Mouse (Mus musculus): Measurements from ENCODE around the gene Frmpd3. TPM values are rescaled to one million over a fixed set of nuclear protein-coding genes. Genes with fewer than 3 reads are reported as not detected.
"Not testable (repeated sequence)": the region's sequence is repeated elsewhere in the genome, so short reads cannot be mapped to it uniquely, and the experiment has no call there.

Gene Frmpd3
- polyA plus RNA-seq (2015; fragmentation: Nextera tagmentation; extraction: Ambion mirVana) = not detected in 2 replicates

GRCm38 (mm10) chrX:140341656-140342392, at the start of gene Frmpd3:
Frmpd3 (plus strand) TSS chrX:140342263.
- Histone ChIP-seq H3K9me3 (replicated peaks) (no peaks in the 10 kb centered on the region), H3K9ac (no peak within 1 kb of the TSS), H3K36me3 (replicated peaks) (no peaks in the 10 kb centered on the region), H3K27me3 (peaks cover 55% of the 10 kb centered on the region), H3K4me3 (replicated peaks) (no peak within 1 kb of the TSS), H3K4me1 (replicated peaks) (no peaks in the 10 kb centered on the region), H3K27ac (replicated peaks) (no peak within 1 kb of the TSS), H3K4me2 (no peak within 1 kb of the TSS)
- 26% methylated on average over 23 of the region's 24 CpGs for WGBS (ENCODE audit: insufficient replicate concordance)
- ATAC-seq (ENCODE audit: insufficient read depth) = no peak

GRCm38 (mm10) chrX:140303731-140304130, 38.3 kb upstream of the Frmpd3 start:
- 54% methylated on average over 4 of the region's 4 CpGs for WGBS (ENCODE audit: insufficient replicate concordance)
- no peaks in the 10 kb centered on the region for H3K36me3 ChIP-seq (replicated peaks)
- H3K4me3 ChIP-seq (replicated peaks) = no peak overlapping the region
- H3K9me3 ChIP-seq (replicated peaks) = no peaks in the 10 kb centered on the region
- no peaks in the 10 kb centered on the region for H3K4me1 ChIP-seq (replicated peaks)
- ATAC-seq (ENCODE audit: insufficient read depth) = no peak
- no peak overlapping the region for H3K27ac ChIP-seq (replicated peaks)
- H3K9ac ChIP-seq = no peak overlapping the region
- H3K4me2 ChIP-seq = no peak overlapping the region
- peaks cover 4% of the 10 kb centered on the region; the same call in 1 of the 2 replicates for H3K27me3 ChIP-seq

- H3K9me3 ChIP-seq (replicated peaks) = no peaks in the 10 kb centered on the region
- no peak overlapping the region for H3K9ac ChIP-seq
- 55% methylated on average over 7 of the region's 7 CpGs for whole genome bisulfite sequencing (ENCODE audit: insufficient replicate concordance)
- no peak for ATAC-seq (ENCODE audit: insufficient read depth)
- no peak overlapping the region for H3K27ac ChIP-seq (replicated peaks)
- no peaks in the 10 kb centered on the region for H3K36me3 ChIP-seq (replicated peaks)
- H3K4me3 ChIP-seq (replicated peaks) = no peak overlapping the region
- no peaks in the 10 kb centered on the region for H3K4me1 ChIP-seq (replicated peaks)
- H3K4me2 ChIP-seq = no peak overlapping the region
- H3K27me3 ChIP-seq = peaks cover 4% of the 10 kb centered on the region; the same call in 1 of the 2 replicates
Measured at GRCm38 (mm10) chrX:140305652-140306051, 36.4 kb upstream of the Frmpd3 start.

GRCm38 (mm10) chrX:140317931-140318330, 24.1 kb upstream of the Frmpd3 start:
- Histone ChIP-seq H3K27ac (replicated peaks) (no peak overlapping the region), H3K4me3 (replicated peaks) (no peak overlapping the region), H3K9me3 (replicated peaks) (no peaks in the 10 kb centered on the region), H3K4me1 (replicated peaks) (no peaks in the 10 kb centered on the region), H3K36me3 (replicated peaks) (no peaks in the 10 kb centered on the region), H3K27me3 (no peaks in the 10 kb centered on the region; the same call in 1 of the 2 replicates), H3K9ac (no peak overlapping the region), H3K4me2 (no peak overlapping the region)
- ATAC-seq (ENCODE audit: insufficient read depth) = no peak
- WGBS (ENCODE audit: insufficient replicate concordance) = 59% methylated on average over 4 of the region's 4 CpGs

- no peak overlapping the region for H3K9ac ChIP-seq
- no peaks in the 10 kb centered on the region for H3K9me3 ChIP-seq (replicated peaks)
- no peaks in the 10 kb centered on the region for H3K4me1 ChIP-seq (replicated peaks)
- WGBS (ENCODE audit: insufficient replicate concordance) = 68% methylated on average over 6 of the region's 6 CpGs
- ATAC-seq (ENCODE audit: insufficient read depth) = no peak
- no peak overlapping the region for H3K4me2 ChIP-seq
- H3K27me3 ChIP-seq = no peaks in the 10 kb centered on the region; the same call in 1 of the 2 replicates
- no peak overlapping the region for H3K4me3 ChIP-seq (replicated peaks)
- no peak overlapping the region for H3K27ac ChIP-seq (replicated peaks)
- H3K36me3 ChIP-seq (replicated peaks) = no peaks in the 10 kb centered on the region
Measured at GRCm38 (mm10) chrX:140319131-140319530, 22.9 kb upstream of the Frmpd3 start.

GRCm38 (mm10) chrX:140320671-140321070, 21.4 kb upstream of the Frmpd3 start:
- not testable (repeated sequence) for H3K4me2 ChIP-seq; H3K4me1 ChIP-seq (replicated peaks); H3K27ac ChIP-seq (replicated peaks); H3K4me3 ChIP-seq (replicated peaks); H3K9me3 ChIP-seq (replicated peaks); ATAC-seq (ENCODE audit: insufficient read depth); H3K36me3 ChIP-seq (replicated peaks); H3K9ac ChIP-seq; H3K27me3 ChIP-seq
- WGBS (ENCODE audit: insufficient replicate concordance) = 59% methylated on average over 1 of the region's 1 CpGs

GRCm38 (mm10) chrX:140342393-140343163, 515 bp downstream of the Frmpd3 start:
- ATAC-seq (ENCODE audit: insufficient read depth) = no peak
- Histone ChIP-seq H3K27ac (replicated peaks) (no peak overlapping the region), H3K4me3 (replicated peaks) (no peak overlapping the region), H3K27me3 (peaks cover 60% of the 10 kb centered on the region), H3K9ac (no peak overlapping the region), H3K4me1 (replicated peaks) (no peaks in the 10 kb centered on the region), H3K4me2 (no peak overlapping the region), H3K36me3 (replicated peaks) (no peaks in the 10 kb centered on the region), H3K9me3 (replicated peaks) (no peaks in the 10 kb centered on the region)
- 19% methylated on average over 25 of the region's 25 CpGs for WGBS (ENCODE audit: insufficient replicate concordance)

GRCm38 (mm10) chrX:140375628-140376027, 33.6 kb downstream of the Frmpd3 start:
- H3K9me3 ChIP-seq (replicated peaks) = no peaks in the 10 kb centered on the region
- peaks cover 5% of the 10 kb centered on the region; the same call in 1 of the 2 replicates for H3K27me3 ChIP-seq
- no peak overlapping the region for H3K27ac ChIP-seq (replicated peaks)
- H3K9ac ChIP-seq = no peak overlapping the region
- no peak for ATAC-seq (ENCODE audit: insufficient read depth)
- 33% methylated on average over 4 of the region's 4 CpGs for WGBS (ENCODE audit: insufficient replicate concordance)
- H3K4me3 ChIP-seq (replicated peaks) = no peak overlapping the region
- H3K4me2 ChIP-seq = no peak overlapping the region
- H3K4me1 ChIP-seq (replicated peaks) = no peaks in the 10 kb centered on the region
- H3K36me3 ChIP-seq (replicated peaks) = no peaks in the 10 kb centered on the region

GRCm38 (mm10) chrX:140399986-140400385, 57.9 kb downstream of the Frmpd3 start:
- WGBS (ENCODE audit: insufficient replicate concordance) = 28% methylated on average over 3 of the region's 3 CpGs
- ATAC-seq (ENCODE audit: insufficient read depth) = no peak

GRCm38 (mm10) chrX:140402904-140403303, 60.8 kb downstream of the Frmpd3 start:
- H3K4me2 ChIP-seq = no peak overlapping the region
- H3K27me3 ChIP-seq = peaks cover 5% of the 10 kb centered on the region; the same call in 1 of the 2 replicates
- no peak overlapping the region for H3K9ac ChIP-seq
- no peaks in the 10 kb centered on the region for H3K9me3 ChIP-seq (replicated peaks)
- 44% methylated on average over 4 of the region's 4 CpGs for WGBS (ENCODE audit: insufficient replicate concordance)
- H3K27ac ChIP-seq (replicated peaks) = no peak overlapping the region
- no peak overlapping the region for H3K4me3 ChIP-seq (replicated peaks)
- no peaks in the 10 kb centered on the region for H3K36me3 ChIP-seq (replicated peaks)
- ATAC-seq (ENCODE audit: insufficient read depth) = no peak
- H3K4me1 ChIP-seq (replicated peaks) = no peaks in the 10 kb centered on the region; the same call in 1 of the 2 replicates

More at GRCm38 (mm10) chrX:140399986-140400385, 57.9 kb downstream of the Frmpd3 start:
- no peaks in the 10 kb centered on the region for H3K9me3 ChIP-seq (replicated peaks)
- no peaks in the 10 kb centered on the region for H3K4me1 ChIP-seq (replicated peaks)
- H3K27me3 ChIP-seq = peaks cover 5% of the 10 kb centered on the region; the same call in 1 of the 2 replicates
- no peak overlapping the region for H3K4me3 ChIP-seq (replicated peaks)
- no peak overlapping the region for H3K9ac ChIP-seq
- H3K36me3 ChIP-seq (replicated peaks) = no peaks in the 10 kb centered on the region
- no peak overlapping the region for H3K4me2 ChIP-seq
- no peak overlapping the region for H3K27ac ChIP-seq (replicated peaks)

- H3K36me3 ChIP-seq (replicated peaks) = no peaks in the 10 kb centered on the region
- no peak overlapping the region for H3K4me2 ChIP-seq
- no peaks in the 10 kb centered on the region; the same call in 1 of the 2 replicates for H3K4me1 ChIP-seq (replicated peaks)
- no peak overlapping the region for H3K27ac ChIP-seq (replicated peaks)
- no peak overlapping the region for H3K9ac ChIP-seq
- H3K4me3 ChIP-seq (replicated peaks) = no peak overlapping the region
- H3K27me3 ChIP-seq = no peaks in the 10 kb centered on the region; the same call in 1 of the 2 replicates
- 30% methylated on average over 4 of the region's 4 CpGs for WGBS (ENCODE audit: insufficient replicate concordance)
- no peaks in the 10 kb centered on the region for H3K9me3 ChIP-seq (replicated peaks)
- ATAC-seq (ENCODE audit: insufficient read depth) = no peak
Measured at GRCm38 (mm10) chrX:140406079-140406478, 64.0 kb downstream of the Frmpd3 start.
